Mouse (Mus musculus): ENCODE results near the gene Creb3l1. TPM values are rescaled to one million over a fixed set of nuclear protein-coding genes. Genes with fewer than 3 reads are reported as not detected.

The Creb3l1 gene
- polyA plus RNA-seq, 1 experiment from 2014 or later = 2.9 TPM

GRCm38 (mm10) chr2:92029387-92030133, 5.3 kb upstream of the Creb3l1 start:
- WGBS = 74% methylated on average over 10 of the region's 10 CpGs
- no peak overlapping the region for H3K4me3 ChIP-seq
- peaks cover under 1% of the 10 kb centered on the region; the same call in 1 of the 2 replicates for H3K4me1 ChIP-seq (replicated peaks)
- ATAC-seq (ENCODE audit: low FRiP score, low read depth) = no peak
- no peak overlapping the region for H3K4me2 ChIP-seq
- no peak overlapping the region for H3K9ac ChIP-seq
- no peaks in the 10 kb centered on the region for H3K9me3 ChIP-seq
- H3K27me3 ChIP-seq = peaks cover 5% of the 10 kb centered on the region; the same call in 1 of the 2 replicates
- no peak overlapping the region for H3K27ac ChIP-seq (replicated peaks)
- H3K36me3 ChIP-seq = no peaks in the 10 kb centered on the region

- H3K4me3 ChIP-seq = no peak overlapping the region
- peaks cover 15% of the 10 kb centered on the region for H3K4me1 ChIP-seq (replicated peaks)
- ATAC-seq (ENCODE audit: low FRiP score, low read depth) = no peak
- WGBS = 64% methylated on average over 11 of the region's 11 CpGs
- peaks cover 13% of the 10 kb centered on the region for H3K27me3 ChIP-seq
- H3K4me2 ChIP-seq = no peak overlapping the region
- no peak overlapping the region for H3K27ac ChIP-seq (replicated peaks)
- no peaks in the 10 kb centered on the region for H3K36me3 ChIP-seq
- H3K9me3 ChIP-seq = no peaks in the 10 kb centered on the region
- no peak overlapping the region for H3K9ac ChIP-seq
These were observed 3.7 kb upstream of the Creb3l1 start for GRCm38 (mm10) chr2:92027811-92028590.

GRCm38 (mm10) chr2:92025966-92026365, 1.7 kb upstream of the Creb3l1 start:
- H3K27ac ChIP-seq (replicated peaks) = no peak overlapping the region
- H3K9ac ChIP-seq = no peak overlapping the region
- H3K4me1 ChIP-seq (replicated peaks) = peaks cover 15% of the 10 kb centered on the region
- no peaks in the 10 kb centered on the region for H3K9me3 ChIP-seq
- no peak for ATAC-seq (ENCODE audit: low FRiP score, low read depth)
- no peaks in the 10 kb centered on the region for H3K36me3 ChIP-seq
- 85% methylated on average over 6 of the region's 6 CpGs for WGBS
- H3K27me3 ChIP-seq = peaks cover 19% of the 10 kb centered on the region
- H3K4me3 ChIP-seq = no peak overlapping the region
- no peak overlapping the region for H3K4me2 ChIP-seq

- Histone ChIP-seq H3K9me3 (no peaks in the 10 kb centered on the region), H3K36me3 (no peaks in the 10 kb centered on the region), H3K4me3 (no peak overlapping the region), H3K27ac (replicated peaks) (no peak overlapping the region), H3K4me2 (no peak overlapping the region), H3K4me1 (replicated peaks) (peaks cover 15% of the 10 kb centered on the region), H3K27me3 (peaks cover 19% of the 10 kb centered on the region), H3K9ac (no peak overlapping the region)
- WGBS = 94% methylated on average over 2 of the region's 2 CpGs
- no peak for ATAC-seq (ENCODE audit: low FRiP score, low read depth)
These were observed 900 bp upstream of the Creb3l1 start for GRCm38 (mm10) chr2:92025202-92025601.

- no peak overlapping the region for H3K27ac ChIP-seq (replicated peaks)
- ATAC-seq (ENCODE audit: low FRiP score, low read depth) = 0 out of 2 replicates have a peak, but pooled peaks have one; percentile 43
- peak overlapping the region; percentile 64 for H3K9ac ChIP-seq
- peak overlapping the region; percentile 99 for H3K4me2 ChIP-seq
- 6% methylated on average over 44 of the region's 56 CpGs for WGBS
- no peaks in the 10 kb centered on the region for H3K9me3 ChIP-seq
- H3K4me1 ChIP-seq (replicated peaks) = peaks cover 15% of the 10 kb centered on the region
- peaks cover 19% of the 10 kb centered on the region for H3K27me3 ChIP-seq
- H3K4me3 ChIP-seq = peak overlapping the region; percentile 73
- no peaks in the 10 kb centered on the region for H3K36me3 ChIP-seq
These were observed 684 bp downstream of the Creb3l1 start for GRCm38 (mm10) chr2:92023362-92024273.

GRCm38 (mm10) chr2:92020676-92021265, 3.5 kb downstream of the Creb3l1 start:
- peaks cover 18% of the 10 kb centered on the region for H3K27me3 ChIP-seq
- H3K4me2 ChIP-seq = no peak overlapping the region
- no peak overlapping the region for H3K27ac ChIP-seq (replicated peaks)
- no peak for ATAC-seq (ENCODE audit: low FRiP score, low read depth)
- WGBS = 71% methylated on average over 4 of the region's 4 CpGs
- no peaks in the 10 kb centered on the region for H3K36me3 ChIP-seq
- no peak overlapping the region for H3K9ac ChIP-seq
- H3K4me1 ChIP-seq (replicated peaks) = peaks cover 18% of the 10 kb centered on the region
- no peaks in the 10 kb centered on the region for H3K9me3 ChIP-seq
- no peak overlapping the region for H3K4me3 ChIP-seq

GRCm38 (mm10) chr2:92017440-92017839, 6.9 kb downstream of the Creb3l1 start:
- Histone ChIP-seq H3K27me3 (peaks cover 4% of the 10 kb centered on the region; the same call in 1 of the 2 replicates), H3K9ac (no peak overlapping the region), H3K36me3 (no peaks in the 10 kb centered on the region), H3K4me2 (no peak overlapping the region), H3K9me3 (no peaks in the 10 kb centered on the region), H3K4me1 (replicated peaks) (0 out of 2 replicates have a peak, but pooled peaks cover 4% of the 10 kb centered on the region), H3K27ac (replicated peaks) (no peak overlapping the region), H3K4me3 (no peak overlapping the region)
- WGBS = 84% methylated on average over 1 of the region's 1 CpGs
- no peak for ATAC-seq (ENCODE audit: low FRiP score, low read depth)

- peak overlapping the region; percentile 55; the same call in 1 of the 2 replicates for H3K27ac ChIP-seq (replicated peaks)
- ATAC-seq (ENCODE audit: low FRiP score, low read depth) = no peak
These were observed 7.3 kb downstream of the Creb3l1 start for GRCm38 (mm10) chr2:92016981-92017380.

GRCm38 (mm10) chr2:92014891-92015290, 9.4 kb downstream of the Creb3l1 start:
- no peaks in the 10 kb centered on the region for H3K9me3 ChIP-seq
- H3K27me3 ChIP-seq = no peaks in the 10 kb centered on the region
- H3K27ac ChIP-seq (replicated peaks) = no peak overlapping the region
- no peak for ATAC-seq (ENCODE audit: low FRiP score, low read depth)
- no peak overlapping the region for H3K4me2 ChIP-seq
- WGBS = 89% methylated on average over 5 of the region's 5 CpGs
- H3K4me1 ChIP-seq (replicated peaks) = 0 out of 2 replicates have a peak, but pooled peaks cover 4% of the 10 kb centered on the region
- H3K9ac ChIP-seq = no peak overlapping the region
- H3K4me3 ChIP-seq = no peak overlapping the region
- H3K36me3 ChIP-seq = no peaks in the 10 kb centered on the region

More at GRCm38 (mm10) chr2:92016981-92017380, 7.3 kb downstream of the Creb3l1 start:
- Histone ChIP-seq H3K9me3 (no peaks in the 10 kb centered on the region), H3K4me2 (no peak overlapping the region), H3K9ac (no peak overlapping the region), H3K4me1 (replicated peaks) (0 out of 2 replicates have a peak, but pooled peaks cover 4% of the 10 kb centered on the region), H3K4me3 (no peak overlapping the region), H3K36me3 (no peaks in the 10 kb centered on the region), H3K27me3 (no peaks in the 10 kb centered on the region)
- WGBS = 58% methylated on average over 3 of the region's 3 CpGs

GRCm38 (mm10) chr2:92014248-92014647, 10.1 kb downstream of the Creb3l1 start:
- Histone ChIP-seq H3K27ac (replicated peaks) (no peak overlapping the region), H3K9me3 (no peaks in the 10 kb centered on the region), H3K9ac (no peak overlapping the region), H3K4me3 (no peak overlapping the region), H3K27me3 (no peaks in the 10 kb centered on the region), H3K4me2 (no peak overlapping the region), H3K36me3 (no peaks in the 10 kb centered on the region), H3K4me1 (replicated peaks) (0 out of 2 replicates have a peak, but pooled peaks cover 4% of the 10 kb centered on the region)
- WGBS = 82% methylated on average over 6 of the region's 6 CpGs
- no peak for ATAC-seq (ENCODE audit: low FRiP score, low read depth)

- Histone ChIP-seq H3K4me3 (no peak overlapping the region), H3K27ac (replicated peaks) (no peak overlapping the region), H3K9ac (no peak overlapping the region), H3K36me3 (no peaks in the 10 kb centered on the region), H3K27me3 (no peaks in the 10 kb centered on the region), H3K4me1 (replicated peaks) (peaks cover 9% of the 10 kb centered on the region; the same call in 1 of the 2 replicates), H3K9me3 (no peaks in the 10 kb centered on the region), H3K4me2 (no peak overlapping the region)
- no peak for ATAC-seq (ENCODE audit: low FRiP score, low read depth)
- 58% methylated on average over 8 of the region's 8 CpGs for WGBS
These were observed 11.4 kb downstream of the Creb3l1 start for GRCm38 (mm10) chr2:92012768-92013445.
